Mouse (Mus musculus) ES-Bruce4 (cell line): ENCODE results near the gene G3bp2.

ENCODE experiments used
- CTCF ChIP-seq: IDR thresholded peaks from one replicate; pipeline ENCODE4 v1.8.1; 2011; ENCODE audit warnings: low read depth, low read length
- EP300 ChIP-seq: IDR thresholded peaks from 2 replicates; pipeline ENCODE4 v1.6.1; 2011; ENCODE audit warnings: low read depth, low read length; ENCODE audit not compliant: insufficient read depth
- POLR2A ChIP-seq: IDR thresholded peaks from one replicate; pipeline ENCODE4 v1.8.1; 2011; ENCODE audit warnings: low read length; ENCODE audit not compliant: insufficient read depth

DNA sequence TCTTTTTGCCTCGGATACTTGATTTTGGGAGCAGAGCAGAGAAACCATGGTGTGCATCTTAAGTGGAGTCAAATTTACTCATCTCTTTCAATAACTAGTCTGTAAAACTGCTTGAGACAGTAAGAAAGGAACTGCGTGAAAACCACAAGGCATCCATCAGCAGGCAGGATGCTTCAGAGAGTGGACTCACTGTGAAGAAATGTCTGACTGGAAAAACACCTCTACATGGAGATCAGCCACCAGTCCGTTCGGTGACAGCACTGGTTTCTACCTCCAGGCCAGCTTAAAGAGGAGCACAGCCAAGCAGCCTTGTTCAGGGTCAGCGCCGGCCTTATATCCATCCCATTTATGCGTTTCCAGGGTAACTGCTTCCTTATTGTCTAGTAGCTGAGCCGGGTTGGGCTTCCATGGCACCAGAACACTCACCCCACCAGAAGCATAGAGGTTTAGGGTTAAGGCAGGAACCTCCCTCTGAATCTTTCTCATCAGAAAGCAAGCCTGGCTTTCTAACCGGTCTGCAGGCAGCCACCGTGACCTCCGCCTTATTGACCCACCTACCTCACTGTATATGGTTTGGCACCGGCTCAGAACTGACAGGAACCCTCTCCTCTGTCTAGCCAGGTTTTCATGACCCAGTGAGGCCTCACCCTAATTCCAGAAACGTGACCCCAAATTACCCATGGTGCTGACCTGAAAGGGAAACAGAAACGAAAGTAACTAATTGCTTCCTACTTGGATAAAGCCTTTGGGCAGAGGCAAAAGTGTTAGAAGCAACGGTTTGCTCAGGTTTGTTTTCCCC, 9.9 kb upstream of the G3bp2 start:
- TF ChIP-seq CTCF = no peak
- TF ChIP-seq POLR2A = no peak
- no peak for TF ChIP-seq EP300
